Mouse (Mus musculus): ENCODE measurements at regions not wholly inside any gene's neighbourhood (a gene's known extent, or its start where the extent isn't known, plus 50 kb on each side); places are given as distances from the start of the nearest gene placed in this dataset.

- TF ChIP-seq CTCF (IDR thresholded peaks at IDR 0.05; ENCODE audit: low read depth) (no peak), EP300 (optimal IDR thresholded peaks at IDR 0.05) (no peak)
These were observed 929.7 kb upstream of the Lcorl start for GRCm38 (mm10) chr5:46787079-46787478.

Data from stomach, postnatal 0 days (tissue).